In genomic region chr6:141487266-141487665, GRCm38 (mm10) we compare ENCODE assay signal across 8 mouse cellular contexts. TPM values are rescaled to one million over a fixed set of nuclear protein-coding genes. Genes with fewer than 3 reads are reported as not detected.
DNase-seq lines count a peak whose midpoint lies in the region; ATAC-seq and TF ChIP-seq lines count a peak whose summit lies in the region.

No protein-coding gene starts in this region.

- no peaks in the 10 kb centered on the region for H3K27me3 ChIP-seq in heart, embryonic 10.5 days (ENCODE audit: insufficient read depth, poor library complexity, severe bottlenecking)
- H3K27me3 ChIP-seq in CH12.LX (replicated peaks), result no peaks in the 10 kb centered on the region

- TF ChIP-seq RAD21 in CH12.LX (IDR thresholded peaks at IDR 0.05; ENCODE audit: low read depth, low read length), result peak; percentile 28

- no peak for TF ChIP-seq EP300 in CH12.LX (IDR thresholded peaks at IDR 0.05; ENCODE audit: low read length)

- H3K27ac ChIP-seq in heart, embryonic 10.5 days, result no peak overlapping the region
- H3K27ac ChIP-seq in CH12.LX (ENCODE audit: insufficient read depth, low read depth), result no peak overlapping the region

- intact Hi-C loops in gastrocnemius, postnatal 14 days (cut with DNase I; ENCODE audit: low total_unique reads), result no loop called here

- no peaks in the 10 kb centered on the region for H3K9me3 ChIP-seq in heart, embryonic 10.5 days
- H3K9me3 ChIP-seq in CH12.LX (replicated peaks; ENCODE audit: low read length), result peaks cover 3% of the 10 kb centered on the region

- no peak overlapping the region for H3K4me3 ChIP-seq in heart, embryonic 10.5 days
- H3K4me3 ChIP-seq in CH12.LX (replicated peaks in 1 of 3; ENCODE audit: low read depth in 2 of 3, low read length in 2 of 3, poor library complexity in 1 of 3), result no peak overlapping the region

- DNase-seq in heart, adult 8-10 months (ENCODE audit: low spot score), result peak; percentile 34
- no peak for DNase-seq in heart, embryonic 10.5 days (ENCODE audit: low spot score)
- DNase-seq in CH12.LX (ENCODE audit: extremely low read depth), result peak; percentile 14
- peak; percentile 4 to 14 for DNase-seq in kidney, postnatal 36 days
- peak; percentile 30 for DNase-seq in retina, adult 2 months (ENCODE audit: low read depth, low spot score)
- DNase-seq in adrenal gland, postnatal 4 days (ENCODE audit: low spot score in 2 of 2), result no peak
- no peak for DNase-seq in gastrocnemius, postnatal 14 days

- ATAC-seq in common myeloid progenitor, adult 5-6 weeks (replicated peaks; ENCODE audit: low read depth, poor library complexity, severe bottlenecking), result 0 out of 2 replicates have a peak, but pooled peaks have one; percentile 31

- WGBS in heart, embryonic 10.5 days, result 72% methylated on average over 7 of the region's 7 CpGs

- dilution Hi-C loops in CH12.LX (cut with MboI; ENCODE audit: extremely low pct_ligation_motif_present, extremely low pct_unique_long_range_greater_than_20kb, low sequenced_read_pairs), result no loop called here

- H3K4me1 ChIP-seq in heart, embryonic 10.5 days, result peaks cover 9% of the 10 kb centered on the region; the same call in 1 of the 2 replicates
- H3K4me1 ChIP-seq in CH12.LX (ENCODE audit: control insufficient read depth in 1 of 2, insufficient read depth in 2 of 2), result peaks cover 0 to 5% of the 10 kb centered on the region in 2 experiments; a peak in 2 of 4 replicates

- H3K9ac ChIP-seq in CH12.LX (ENCODE audit: insufficient read depth, low read depth), result no peak overlapping the region

- peak in 1 of 2 experiments; percentile 31; a peak in 2 of 4 replicates for TF ChIP-seq CTCF in CH12.LX (conservative IDR thresholded peaks at IDR 0.05 in 1 of 2, IDR thresholded peaks at IDR 0.05 in 1 of 2; ENCODE audit: low read depth in 2 of 2, low read length in 2 of 2)

- peaks cover 9% of the 10 kb centered on the region; the same call in 1 of the 2 replicates for H3K36me3 ChIP-seq in heart, embryonic 10.5 days
- H3K36me3 ChIP-seq in CH12.LX (replicated peaks in 1 of 2; ENCODE audit: control insufficient read depth in 1 of 2, insufficient read depth in 1 of 2, low read length in 1 of 2), result no peaks in the 10 kb centered on the region

- H3K4me2 ChIP-seq in CH12.LX (ENCODE audit: insufficient read depth, low read depth, poor library complexity, severe bottlenecking), result no peak overlapping the region

- TF ChIP-seq POLR2A in CH12.LX (IDR thresholded peaks at IDR 0.05; ENCODE audit: low read depth, low read length), result no peak

- H3K79me2 ChIP-seq in CH12.LX (replicated peaks; ENCODE audit: control insufficient read depth, extremely low read depth, insufficient read depth, poor library complexity, severe bottlenecking), result no peaks in the 10 kb centered on the region

- in situ Hi-C loops in CH12.LX (cut with MboI; ENCODE audit: low pct_ligation_motif_present, low pct_unique_long_range_greater_than_20kb, low sequenced_read_pairs), result loop anchor here (25.0 kb wide), 3 partner anchors 300 to 1250 kb away; partner anchors contain the start of gene Ldhb

TF ChIP-seq in CH12.LX, 34 proteins besides CTCF, POLR2A, EP300 and RAD21:
- no peak for TF ChIP-seq MAX (IDR thresholded peaks at IDR 0.05; ENCODE audit: low read length)
- no peak for TF ChIP-seq GABPA (IDR thresholded peaks at IDR 0.05; ENCODE audit: insufficient replicate concordance, low read depth, low read length)
- TF ChIP-seq KAT2A (IDR thresholded peaks at IDR 0.05; ENCODE audit: insufficient replicate concordance, low read length), result no peak
- no peak for TF ChIP-seq MXI1 (IDR thresholded peaks at IDR 0.05; ENCODE audit: low read depth, low read length)
- no peak for TF ChIP-seq CHD1 (IDR thresholded peaks at IDR 0.05; ENCODE audit: low read depth, low read length)
- TF ChIP-seq IRF4 (IDR thresholded peaks at IDR 0.05; ENCODE audit: low read depth, low read length), result no peak
- no peak for TF ChIP-seq MYC (IDR thresholded peaks at IDR 0.05; ENCODE audit: low read depth, low read length)
- no peak for TF ChIP-seq USF1 (IDR thresholded peaks at IDR 0.05; ENCODE audit: low read depth, low read length)
- no peak for TF ChIP-seq USF2 (conservative IDR thresholded peaks at IDR 0.05; ENCODE audit: low read depth, low read length)

RNA-seq across cellular contexts. Expression of gene Slco1c1, which starts 36.9 kb away (rescaled TPM):
- total RNA-seq in heart, adult 8-10 months (2022), result under 1 TPM; 0.16 to 0.75 (median 0.27) TPM
- 0.30 TPM in 1 of 2 replicates, not detected in the other for polyA plus RNA-seq in heart, embryonic 10.5 days (2016; fragmentation: Nextera tagmentation; extraction: Ambion mirVana)
- not detected in 2 replicates for total RNA-seq in CH12.LX (2012; rRNA removed)
- total RNA-seq in CH12.LX (2014; rRNA removed), result not detected in 2 replicates
- polyA plus RNA-seq in CH12.LX (2012; ENCODE audit: insufficient read length, low read depth), result not detected in 2 replicates
- total RNA-seq in common myeloid progenitor, adult 5-6 weeks (2017), result not detected in 2 replicates
- total RNA-seq in adrenal gland, postnatal 4 days (2021), result under 1 TPM; 0.17 to 0.51 TPM
- total RNA-seq in gastrocnemius, postnatal 14 days (2021), result under 1 TPM; 0.08 to 0.11 TPM

Comparison
In these comparisons a context has a peak if more than half of its experiments do, and no peak if none do; other contexts are left out.
1. DNase-seq: peak in heart, adult 8-10 months (single experiment), CH12.LX (single experiment), kidney, postnatal 36 days (2 of 2) and retina, adult 2 months (single experiment); none in heart, embryonic 10.5 days (single experiment), adrenal gland, postnatal 4 days (0 of 2) and gastrocnemius, postnatal 14 days (single experiment).